Mouse (Mus musculus) small intestine, adult 2 months (tissue): ENCODE results near the gene Pheta2. TPM values are rescaled to one million over a fixed set of nuclear protein-coding genes. Genes with fewer than 3 reads are reported as not detected.

Source experiments
- H3K27ac ChIP-seq: fragments of 200-500 bp; 2 replicates; pipeline ENCODE4 v1.5.1; 2012; ENCODE audit warnings: low read depth, low read length, control low read depth, inconsistent platforms; ENCODE audit not compliant: insufficient read depth
- H3K27me3 ChIP-seq: fragments of 200-500 bp; 2 replicates; pipeline ENCODE4 v1.6.1; 2012; ENCODE audit warnings: mild to moderate bottlenecking, moderate library complexity, low read length, inconsistent platforms; ENCODE audit not compliant: control insufficient read depth, insufficient read depth
- H3K36me3 ChIP-seq: fragments of 200-500 bp; 2 replicates; pipeline ENCODE4 v1.6.1; 2012; ENCODE audit warnings: mild to moderate bottlenecking, low read length, control low read depth, inconsistent platforms; ENCODE audit not compliant: control insufficient read depth, insufficient read depth
- H3K4me1 ChIP-seq: fragments of 200-500 bp; 2 replicates; pipeline ENCODE4 v1.6.1; 2012; ENCODE audit warnings: low read length, inconsistent platforms, mixed read lengths; ENCODE audit not compliant: control insufficient read depth, insufficient read depth, insufficient read length
- H3K4me3 ChIP-seq: fragments of 200-500 bp; 2 replicates; pipeline ENCODE4 v1.5.1; 2012; ENCODE audit warnings: low read depth, mild to moderate bottlenecking, control low read depth, inconsistent platforms, low read length, moderate library complexity
- CTCF ChIP-seq: fragments of 200-500 bp; IDR thresholded peaks from 2 replicates; pipeline ENCODE4 v1.5.1; 2012; ENCODE audit warnings: low read depth, mild to moderate bottlenecking, control low read depth, inconsistent platforms, low read length, moderate library complexity, mixed read lengths; ENCODE audit not compliant: insufficient replicate concordance, insufficient read length; ENCODE audit errors: extremely low read depth
- POLR2A ChIP-seq: fragments of 200-500 bp; IDR thresholded peaks from 2 replicates; pipeline ENCODE4 v1.6.1; 2012; ENCODE audit warnings: low read depth, mild to moderate bottlenecking, control low read depth, inconsistent platforms, low read length, moderate library complexity
- WGBS: fragments of 180-500 bp; shearing (Covaris S2); methylation state at CpG from one replicate; pipeline ENCODE4 v1.1.7; 2018; 5-methylcytosine and 5-hydroxymethylcytosine counted together
- polyA plus RNA-seq: library from polyadenylated mRNA; depleted of rRNA; stranded (reverse); fragments of >200 nt; gene quantifications from 2 replicates; pipeline ENCODE4 v1.2.3, GENCODE M21; 2012

The Pheta2 gene
- polyA plus RNA-seq, 1 experiment, result 0.56 TPM

DNA sequence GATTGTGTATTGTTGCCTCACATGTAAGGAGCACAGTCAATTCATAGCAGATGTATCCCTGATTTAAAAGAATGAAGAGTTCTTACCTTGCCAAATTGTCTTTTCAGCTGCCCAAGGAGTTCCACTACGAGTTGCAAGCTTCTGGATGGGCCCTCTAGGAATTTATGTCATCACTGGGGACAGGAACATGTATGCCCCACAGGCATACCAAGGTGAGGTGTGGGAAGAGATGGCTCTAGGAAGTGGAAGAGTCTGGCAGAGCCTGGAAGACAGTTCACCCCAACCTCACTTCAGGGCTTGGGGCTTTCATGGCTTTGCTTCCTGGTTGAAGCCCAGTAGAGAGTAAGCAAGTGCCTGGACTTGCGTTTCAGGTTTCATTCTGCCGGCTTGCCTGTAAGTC, 30.3 kb upstream of the Pheta2 start:
- 59% methylated on average over 3 of the region's 3 CpGs for WGBS
- Histone ChIP-seq H3K27me3 (no peaks in the 10 kb centered on the region), H3K27ac (no peak overlapping the region), H3K4me1 (no peaks in the 10 kb centered on the region), H3K4me3 (no peak overlapping the region), H3K36me3 (no peaks in the 10 kb centered on the region)
- TF ChIP-seq POLR2A (no peak), CTCF (no peak)

DNA sequence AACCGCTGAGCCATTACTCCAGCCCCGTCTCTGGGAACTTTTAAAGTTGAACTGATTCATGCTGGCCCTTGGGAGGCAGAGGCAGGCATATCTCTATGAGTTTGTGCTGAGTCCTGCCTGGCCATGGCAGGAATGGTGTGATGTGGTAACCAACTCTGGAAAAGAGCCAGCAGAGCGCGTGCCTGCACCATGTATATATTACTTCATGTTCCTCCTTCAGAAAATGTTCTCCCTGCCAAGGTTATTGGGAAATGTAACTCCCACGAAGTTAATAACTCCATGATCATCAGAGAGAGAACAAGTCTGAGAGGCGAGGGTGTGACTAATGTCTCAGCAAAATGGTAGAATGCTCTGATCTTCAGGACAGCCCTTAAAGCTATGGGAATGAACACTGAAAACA, 20.9 kb upstream of the Pheta2 start:
- no peaks in the 10 kb centered on the region; the same call in 1 of the 2 replicates for H3K4me1 ChIP-seq
- no peaks in the 10 kb centered on the region for H3K27me3 ChIP-seq
- 57% methylated on average over 6 of the region's 6 CpGs for WGBS
- no peaks in the 10 kb centered on the region for H3K36me3 ChIP-seq
- no peak overlapping the region for H3K4me3 ChIP-seq
- H3K27ac ChIP-seq, result no peak overlapping the region
- TF ChIP-seq CTCF, result no peak
- no peak for TF ChIP-seq POLR2A

DNA sequence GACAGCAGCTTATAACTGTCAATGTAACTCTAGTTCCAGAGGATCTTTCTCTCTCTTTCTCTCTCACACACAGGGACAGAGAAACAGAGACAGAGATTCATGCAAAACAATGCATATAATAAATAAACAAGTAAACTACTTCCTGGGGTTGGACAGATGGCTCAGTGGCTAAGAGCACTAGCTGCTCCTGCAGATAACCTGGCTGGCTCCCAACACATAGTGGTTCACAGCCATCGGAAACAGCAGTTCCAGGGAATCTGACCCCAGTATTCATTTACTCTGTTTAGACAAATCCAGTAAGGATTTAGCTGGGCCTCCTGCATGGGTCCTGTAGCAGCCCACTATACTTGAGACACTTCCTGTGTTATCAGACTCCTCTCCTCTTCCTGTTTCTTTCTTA, 19.1 kb upstream of the Pheta2 start:
- TF ChIP-seq CTCF (no peak), POLR2A (no peak)
- no peaks in the 10 kb centered on the region for H3K27me3 ChIP-seq
- no peak overlapping the region for H3K4me3 ChIP-seq
- H3K27ac ChIP-seq, result no peak overlapping the region
- WGBS, result 29% methylated on average over 1 of the region's 1 CpGs
- no peaks in the 10 kb centered on the region for H3K36me3 ChIP-seq
- H3K4me1 ChIP-seq, result no peaks in the 10 kb centered on the region; the same call in 1 of the 2 replicates

DNA sequence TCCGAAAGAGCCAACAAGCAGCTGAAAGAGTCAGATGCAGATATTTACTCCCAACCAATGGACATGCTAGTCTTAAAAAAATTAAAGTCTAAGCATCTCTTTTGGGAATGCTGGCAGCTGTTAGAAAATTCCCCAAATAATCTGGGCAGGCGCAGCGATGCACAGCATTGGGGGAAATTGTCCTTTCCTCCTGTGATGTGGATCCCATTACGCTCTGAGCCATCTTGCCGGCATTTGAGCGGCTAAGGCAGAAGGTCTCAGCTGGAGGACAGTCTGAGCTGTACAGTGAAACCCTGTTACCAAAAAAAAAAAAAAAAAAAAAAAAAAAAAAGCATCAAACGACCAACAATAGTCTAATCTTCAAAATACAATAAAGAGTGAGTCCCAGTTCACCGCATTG, 16.5 kb upstream of the Pheta2 start:
- TF ChIP-seq POLR2A, result no peak
- TF ChIP-seq CTCF, result no peak

GRCm38 (mm10) chr15:82325382-82325781, 13.4 kb upstream of the Pheta2 start:
- no peak for TF ChIP-seq POLR2A
- no peak for TF ChIP-seq CTCF
- 65% methylated on average over 2 of the region's 2 CpGs for WGBS
- no peak overlapping the region for H3K4me3 ChIP-seq
- H3K27ac ChIP-seq, result no peak overlapping the region
- H3K4me1 ChIP-seq, result no peaks in the 10 kb centered on the region; the same call in 1 of the 2 replicates
- H3K27me3 ChIP-seq, result no peaks in the 10 kb centered on the region
- peaks cover 8% of the 10 kb centered on the region for H3K36me3 ChIP-seq

More for the DNA sequence above, 16.5 kb upstream of the Pheta2 start:
- Histone ChIP-seq H3K27me3 (no peaks in the 10 kb centered on the region), H3K4me3 (no peak overlapping the region), H3K27ac (no peak overlapping the region), H3K36me3 (no peaks in the 10 kb centered on the region), H3K4me1 (no peaks in the 10 kb centered on the region; the same call in 1 of the 2 replicates)
- WGBS, result 72% methylated on average over 8 of the region's 8 CpGs

DNA sequence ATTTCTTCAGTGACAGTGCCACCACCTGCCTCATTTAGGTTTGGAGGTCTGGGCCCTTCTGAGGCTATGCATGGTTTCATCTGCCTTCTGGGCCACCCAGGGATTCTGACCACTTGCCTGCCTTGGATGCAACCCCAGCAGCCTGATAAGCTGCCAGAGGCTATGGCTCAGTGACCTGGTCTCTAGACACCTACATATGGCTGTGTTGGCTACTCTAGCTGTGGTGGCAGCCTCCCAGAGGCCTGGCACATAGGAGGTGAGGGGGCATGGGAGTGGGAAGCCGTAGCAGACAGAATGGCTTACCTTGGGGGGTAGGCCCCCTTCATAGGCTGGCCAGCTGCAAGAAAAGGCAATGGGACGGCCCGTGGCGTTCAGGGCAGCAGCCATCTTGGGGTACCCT, 3.5 kb upstream of the Pheta2 start:
- no peak overlapping the region for H3K27ac ChIP-seq
- WGBS, result 97% methylated on average over 4 of the region's 4 CpGs
- no peak overlapping the region for H3K4me3 ChIP-seq
- TF ChIP-seq POLR2A (no peak), CTCF (no peak)
- no peaks in the 10 kb centered on the region for H3K27me3 ChIP-seq
- H3K36me3 ChIP-seq, result peaks cover 50% of the 10 kb centered on the region
- H3K4me1 ChIP-seq, result peaks cover 9% of the 10 kb centered on the region; the same call in 1 of the 2 replicates

DNA sequence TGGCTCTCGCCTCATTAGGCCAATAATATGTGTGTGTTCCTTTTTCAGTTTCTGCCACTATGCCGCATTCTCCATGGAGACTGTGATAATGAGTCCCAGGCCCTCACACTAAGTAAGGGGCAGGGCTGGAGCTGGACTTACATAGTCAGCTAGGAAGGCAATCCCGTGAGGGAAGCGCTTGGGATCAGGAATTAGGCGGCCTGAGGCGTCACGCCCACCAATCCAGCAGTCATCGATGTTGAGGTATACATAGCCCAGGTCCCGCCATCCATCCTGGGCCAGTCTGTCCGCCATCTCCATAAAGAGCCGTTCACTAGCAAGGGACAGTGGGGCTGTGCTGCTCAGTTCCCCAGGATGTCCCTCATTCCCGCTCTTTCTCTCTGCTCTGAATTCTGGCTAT, 2.1 kb upstream of the Pheta2 start:
- WGBS, result 92% methylated on average over 12 of the region's 12 CpGs
- H3K27ac ChIP-seq, result no peak overlapping the region
- H3K4me3 ChIP-seq, result no peak overlapping the region
- peaks cover 39% of the 10 kb centered on the region for H3K36me3 ChIP-seq
- peaks cover 19% of the 10 kb centered on the region for H3K4me1 ChIP-seq
- 0 out of 2 replicates have a peak, but pooled peaks cover 3% of the 10 kb centered on the region for H3K27me3 ChIP-seq
- no peak for TF ChIP-seq CTCF
- no peak for TF ChIP-seq POLR2A

DNA sequence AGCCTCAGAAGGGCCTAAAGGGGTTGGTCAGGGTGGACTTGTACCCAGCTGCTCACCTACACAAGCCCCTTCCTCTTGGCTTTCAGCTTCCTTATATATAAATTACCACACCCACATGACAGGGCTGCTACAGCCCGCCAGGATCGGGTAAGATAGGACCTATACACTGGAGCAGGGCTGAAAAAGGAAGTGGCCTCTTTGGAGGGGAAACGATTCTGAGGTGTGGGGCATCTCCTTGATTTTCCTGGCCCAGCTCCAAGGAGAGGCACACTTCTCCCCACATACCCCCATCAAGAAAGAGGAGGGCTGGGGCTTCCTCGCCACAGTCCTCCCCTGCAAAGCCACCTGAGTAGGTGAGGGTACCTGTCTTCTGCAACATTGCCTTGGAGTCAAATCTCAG, 867 bp upstream of the Pheta2 start:
- Histone ChIP-seq H3K27me3 (0 out of 2 replicates have a peak, but pooled peaks cover 3% of the 10 kb centered on the region), H3K4me1 (peaks cover 19% of the 10 kb centered on the region), H3K36me3 (peaks cover 30% of the 10 kb centered on the region), H3K27ac (0 out of 2 replicates have a peak overlapping the region, but pooled peaks have one; percentile 39), H3K4me3 (peak overlapping the region; percentile 71)
- 6% methylated on average over 4 of the region's 4 CpGs for WGBS
- TF ChIP-seq POLR2A, result no peak
- no peak for TF ChIP-seq CTCF
